Mouse (Mus musculus): ENCODE measurements around the gene Slc7a1. TPM values are rescaled to one million over a fixed set of nuclear protein-coding genes. Genes with fewer than 3 reads are reported as not detected.

The Slc7a1 gene
- polyA plus RNA-seq, 1 experiment: 8.8 TPM

DNA sequence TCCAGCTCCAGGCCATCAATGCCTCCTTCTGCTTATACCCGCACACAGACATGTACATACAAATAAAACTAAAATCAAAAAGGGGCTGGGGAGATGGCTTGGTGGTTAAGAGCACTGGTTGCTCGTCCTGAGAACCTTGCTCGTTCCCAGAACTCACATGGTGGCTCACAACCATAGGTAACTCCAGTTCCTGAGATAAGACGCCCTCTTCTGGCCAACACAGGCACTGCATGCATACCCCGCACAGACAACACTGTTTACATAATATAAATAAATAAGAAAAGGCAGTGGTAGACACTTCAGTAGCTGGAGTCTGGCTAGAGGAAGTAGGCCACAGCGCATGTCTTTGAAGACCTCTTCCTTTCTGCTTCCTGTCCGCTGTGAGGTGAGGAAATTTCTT lies 106.8 kb downstream of the Slc7a1 start:
- TF ChIP-seq CTCF (IDR thresholded peaks at IDR 0.05; ENCODE audit: extremely low read depth, insufficient read depth, insufficient read length, insufficient replicate concordance): no peak
- no peak for TF ChIP-seq POLR2A (IDR thresholded peaks at IDR 0.05; ENCODE audit: low read depth, low read length)
- H3K4me3 ChIP-seq (ENCODE audit: extremely low read depth, insufficient read depth, insufficient read length): no peak overlapping the region
- 84% methylated on average over 7 of the region's 7 CpGs for WGBS
- H3K36me3 ChIP-seq (ENCODE audit: control insufficient read depth, insufficient read depth, low read length): no peaks in the 10 kb centered on the region
- DNase-seq (ENCODE audit: low read depth in 1 of 2, low spot score in 2 of 2): no peak
- H3K4me1 ChIP-seq (ENCODE audit: control insufficient read depth, insufficient read depth, insufficient read length): no peaks in the 10 kb centered on the region
- no peak overlapping the region for H3K27ac ChIP-seq (ENCODE audit: insufficient read depth, low read length)
- no peaks in the 10 kb centered on the region for H3K27me3 ChIP-seq (ENCODE audit: control insufficient read depth, insufficient read depth, low read length)

DNA sequence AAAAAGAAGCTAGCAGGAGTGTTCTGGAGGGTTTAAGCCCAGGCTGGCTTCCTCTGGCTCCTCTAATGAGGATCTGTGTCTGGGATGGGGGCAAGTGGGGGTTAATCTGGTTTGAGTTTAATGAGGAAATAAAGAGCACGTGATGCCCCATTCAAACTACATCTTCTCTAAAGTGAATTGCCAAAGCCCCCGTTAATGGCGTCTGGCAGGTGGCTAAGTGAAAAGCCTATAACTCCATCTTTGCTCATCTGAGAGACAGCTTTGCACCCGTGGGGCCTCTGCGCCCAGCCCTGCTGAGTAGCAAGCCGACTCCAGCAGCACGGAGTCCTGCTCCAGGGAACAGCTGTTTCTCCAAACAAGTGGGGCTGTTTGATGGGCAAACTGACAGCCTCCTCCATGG lies 109.8 kb downstream of the Slc7a1 start:
- Histone ChIP-seq H3K4me1 (ENCODE audit: control insufficient read depth, insufficient read depth, insufficient read length) (no peaks in the 10 kb centered on the region), H3K27me3 (ENCODE audit: control insufficient read depth, insufficient read depth, low read length) (no peaks in the 10 kb centered on the region), H3K27ac (ENCODE audit: insufficient read depth, low read length) (no peak overlapping the region), H3K4me3 (ENCODE audit: extremely low read depth, insufficient read depth, insufficient read length) (no peak overlapping the region), H3K36me3 (ENCODE audit: control insufficient read depth, insufficient read depth, low read length) (no peaks in the 10 kb centered on the region)
- TF ChIP-seq CTCF (IDR thresholded peaks at IDR 0.05; ENCODE audit: extremely low read depth, insufficient read depth, insufficient read length, insufficient replicate concordance) (no peak), POLR2A (IDR thresholded peaks at IDR 0.05; ENCODE audit: low read depth, low read length) (no peak)
- 88% methylated on average over 7 of the region's 7 CpGs for WGBS
- no peak for DNase-seq (ENCODE audit: low read depth in 1 of 2, low spot score in 2 of 2)

DNA sequence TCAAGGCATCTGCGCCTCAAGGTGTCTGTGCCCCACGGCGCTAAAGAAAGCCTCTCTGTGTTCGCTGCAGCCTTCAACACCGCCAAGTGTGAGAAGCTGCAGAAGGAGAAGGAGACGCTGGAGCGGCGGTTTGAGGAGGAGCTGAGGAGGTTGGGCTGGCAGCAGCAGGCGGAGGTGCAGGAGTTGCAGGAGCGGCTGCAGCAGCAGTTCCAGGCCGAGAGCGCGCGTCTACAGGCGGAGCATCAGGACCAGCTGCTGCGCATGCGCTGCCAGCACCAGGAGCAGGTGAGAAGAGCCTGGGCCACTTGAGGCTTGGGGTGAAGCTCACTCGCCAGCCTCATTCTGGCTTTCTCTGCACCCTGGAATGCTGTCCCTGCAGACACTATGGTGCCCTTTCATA lies 110.9 kb downstream of the Slc7a1 start:
- WGBS: 83% methylated on average over 18 of the region's 18 CpGs
- no peak for TF ChIP-seq CTCF (IDR thresholded peaks at IDR 0.05; ENCODE audit: extremely low read depth, insufficient read depth, insufficient read length, insufficient replicate concordance)
- TF ChIP-seq POLR2A (IDR thresholded peaks at IDR 0.05; ENCODE audit: low read depth, low read length): no peak
- Histone ChIP-seq H3K4me3 (ENCODE audit: extremely low read depth, insufficient read depth, insufficient read length) (no peak overlapping the region), H3K27me3 (ENCODE audit: control insufficient read depth, insufficient read depth, low read length) (no peaks in the 10 kb centered on the region), H3K36me3 (ENCODE audit: control insufficient read depth, insufficient read depth, low read length) (no peaks in the 10 kb centered on the region), H3K27ac (ENCODE audit: insufficient read depth, low read length) (no peak overlapping the region), H3K4me1 (ENCODE audit: control insufficient read depth, insufficient read depth, insufficient read length) (no peaks in the 10 kb centered on the region)
- no peak for DNase-seq (ENCODE audit: low read depth in 1 of 2, low spot score in 2 of 2)

DNA sequence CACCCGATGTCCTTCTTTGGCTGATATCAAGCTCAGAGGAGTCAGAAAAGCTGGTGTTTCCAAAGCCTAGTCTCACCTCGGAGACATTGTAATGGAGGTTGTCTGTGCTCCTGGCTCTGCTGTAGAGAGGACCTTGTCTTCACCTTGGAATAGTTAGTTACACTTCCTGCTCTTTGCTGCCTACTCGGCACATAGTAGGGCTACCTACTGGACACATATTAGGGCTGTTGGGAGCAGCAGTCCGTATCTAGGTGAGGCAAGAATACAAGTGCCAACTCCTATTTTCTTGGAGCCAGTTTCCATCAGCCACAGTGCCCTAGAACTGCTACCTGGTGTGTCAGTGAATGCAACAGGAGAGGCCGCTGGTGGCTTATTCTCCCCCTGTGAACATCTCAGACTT lies 112.2 kb downstream of the Slc7a1 start:
- Histone ChIP-seq H3K4me1 (ENCODE audit: control insufficient read depth, insufficient read depth, insufficient read length) (no peaks in the 10 kb centered on the region), H3K27me3 (ENCODE audit: control insufficient read depth, insufficient read depth, low read length) (no peaks in the 10 kb centered on the region), H3K36me3 (ENCODE audit: control insufficient read depth, insufficient read depth, low read length) (no peaks in the 10 kb centered on the region), H3K4me3 (ENCODE audit: extremely low read depth, insufficient read depth, insufficient read length) (no peak overlapping the region), H3K27ac (ENCODE audit: insufficient read depth, low read length) (no peak overlapping the region)
- TF ChIP-seq CTCF (IDR thresholded peaks at IDR 0.05; ENCODE audit: extremely low read depth, insufficient read depth, insufficient read length, insufficient replicate concordance) (no peak), POLR2A (IDR thresholded peaks at IDR 0.05; ENCODE audit: low read depth, low read length) (no peak)
- WGBS: 90% methylated on average over 5 of the region's 5 CpGs
- no peak for DNase-seq (ENCODE audit: low read depth in 1 of 2, low spot score in 2 of 2)

GRCm38 (mm10) chr5:148283584-148283983 lies 116.1 kb downstream of the Slc7a1 start:
- no peaks in the 10 kb centered on the region for H3K27me3 ChIP-seq (ENCODE audit: control insufficient read depth, insufficient read depth, low read length)
- 79% methylated on average over 3 of the region's 3 CpGs for WGBS
- DNase-seq (ENCODE audit: low read depth in 1 of 2, low spot score in 2 of 2): no peak
- no peaks in the 10 kb centered on the region for H3K36me3 ChIP-seq (ENCODE audit: control insufficient read depth, insufficient read depth, low read length)
- no peak overlapping the region for H3K27ac ChIP-seq (ENCODE audit: insufficient read depth, low read length)
- no peak for TF ChIP-seq CTCF (IDR thresholded peaks at IDR 0.05; ENCODE audit: extremely low read depth, insufficient read depth, insufficient read length, insufficient replicate concordance)
- no peak overlapping the region for H3K4me3 ChIP-seq (ENCODE audit: extremely low read depth, insufficient read depth, insufficient read length)
- no peaks in the 10 kb centered on the region for H3K4me1 ChIP-seq (ENCODE audit: control insufficient read depth, insufficient read depth, insufficient read length)

DNA sequence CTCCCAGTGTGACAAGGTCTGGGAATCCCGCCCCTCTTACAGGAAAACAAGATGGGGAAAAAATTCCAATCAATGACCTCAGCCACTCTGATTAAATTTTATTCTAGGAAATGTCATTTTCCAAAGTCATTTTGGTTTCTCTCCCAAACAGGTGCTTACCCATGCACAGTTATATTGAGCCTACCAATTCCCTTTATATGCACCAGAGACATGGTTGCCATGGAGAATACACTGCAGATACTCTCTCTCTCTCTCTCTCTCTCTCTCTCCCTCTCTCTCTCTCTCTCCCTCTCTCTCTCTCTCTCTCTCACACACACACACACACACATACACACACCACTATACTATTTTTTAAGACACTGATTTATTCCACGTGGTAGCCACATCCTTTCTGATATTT lies 116.5 kb downstream of the Slc7a1 start:
- no peak for TF ChIP-seq POLR2A (IDR thresholded peaks at IDR 0.05; ENCODE audit: low read depth, low read length)
- TF ChIP-seq CTCF (IDR thresholded peaks at IDR 0.05; ENCODE audit: extremely low read depth, insufficient read depth, insufficient read length, insufficient replicate concordance): no peak
- no peak overlapping the region for H3K4me3 ChIP-seq (ENCODE audit: extremely low read depth, insufficient read depth, insufficient read length)
- 86% methylated on average over 2 of the region's 2 CpGs for WGBS
- H3K4me1 ChIP-seq (ENCODE audit: control insufficient read depth, insufficient read depth, insufficient read length): no peaks in the 10 kb centered on the region
- H3K27me3 ChIP-seq (ENCODE audit: control insufficient read depth, insufficient read depth, low read length): no peaks in the 10 kb centered on the region
- no peaks in the 10 kb centered on the region for H3K36me3 ChIP-seq (ENCODE audit: control insufficient read depth, insufficient read depth, low read length)
- H3K27ac ChIP-seq (ENCODE audit: insufficient read depth, low read length): no peak overlapping the region
- no peak for DNase-seq (ENCODE audit: low read depth in 1 of 2, low spot score in 2 of 2)

DNA sequence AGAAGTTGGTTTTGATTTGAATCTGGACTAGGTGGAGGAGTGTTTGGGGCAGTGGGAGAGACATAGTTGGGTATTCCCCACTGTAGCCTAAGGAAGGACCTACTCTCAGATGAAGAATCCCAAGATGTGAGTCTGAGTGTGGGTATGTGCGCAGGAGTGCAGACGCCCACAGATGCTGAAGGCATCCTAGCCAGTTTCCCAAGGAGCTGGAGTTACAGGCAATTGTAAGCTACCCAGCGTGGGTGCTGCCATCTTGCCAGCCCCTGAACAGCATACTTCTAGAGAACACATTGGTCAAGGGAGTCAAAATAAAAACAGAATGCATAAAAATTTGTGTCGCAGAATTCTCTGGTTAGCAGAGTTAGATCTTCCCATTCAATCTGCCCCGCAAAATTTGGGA lies 117.1 kb downstream of the Slc7a1 start:
- Histone ChIP-seq H3K36me3 (ENCODE audit: control insufficient read depth, insufficient read depth, low read length) (no peaks in the 10 kb centered on the region), H3K27ac (ENCODE audit: insufficient read depth, low read length) (no peak overlapping the region), H3K4me1 (ENCODE audit: control insufficient read depth, insufficient read depth, insufficient read length) (no peaks in the 10 kb centered on the region), H3K4me3 (ENCODE audit: extremely low read depth, insufficient read depth, insufficient read length) (no peak overlapping the region), H3K27me3 (ENCODE audit: control insufficient read depth, insufficient read depth, low read length) (no peaks in the 10 kb centered on the region)
- 92% methylated on average over 5 of the region's 5 CpGs for WGBS
- no peak for DNase-seq (ENCODE audit: low read depth in 1 of 2, low spot score in 2 of 2)
- TF ChIP-seq CTCF (IDR thresholded peaks at IDR 0.05; ENCODE audit: extremely low read depth, insufficient read depth, insufficient read length, insufficient replicate concordance): no peak
- TF ChIP-seq POLR2A (IDR thresholded peaks at IDR 0.05; ENCODE audit: low read depth, low read length): no peak

All from spleen, adult 2 months (tissue).